Mouse (Mus musculus) natural killer cell, adult 2 months (primary cell): ENCODE results near the gene Pigz.
"Not testable (repeated sequence)": the region's sequence is repeated elsewhere in the genome, so short reads cannot be mapped to it uniquely, and the experiment has no call there.

Experiments used
- DNase-seq, 2 experiments: peaks; one replicate each; pipeline ENCODE4 v3.0.0; 2022; ENCODE audit warnings: low spot score in 2 of 2

Gene Pigz

GRCm38 (mm10) chr16:31931330-31931729 is 2.3 kb upstream of the Pigz start:
- no peak for DNase-seq

GRCm38 (mm10) chr16:31932255-31932654 is 1.4 kb upstream of the Pigz start:
- no peak for DNase-seq

GRCm38 (mm10) chr16:31932840-31933697 is 582 bp upstream of the Pigz start:
- peak; percentile 57 to 66 for DNase-seq

- DNase-seq = no peak
These were observed 929 bp downstream of the Pigz start for GRCm38 (mm10) chr16:31934550-31935010.

- no peak for DNase-seq
These were observed 1.7 kb downstream of the Pigz start for GRCm38 (mm10) chr16:31935091-31935979.

- DNase-seq = no peak
These were observed 2.9 kb downstream of the Pigz start for GRCm38 (mm10) chr16:31936568-31936967.

- DNase-seq = no peak
These were observed 5.2 kb downstream of the Pigz start for GRCm38 (mm10) chr16:31938856-31939255.

- no peak for DNase-seq
These were observed 6.9 kb downstream of the Pigz start for GRCm38 (mm10) chr16:31940586-31940985.

- peak; percentile 62 to 76 for DNase-seq
These were observed 10.3 kb downstream of the Pigz start for GRCm38 (mm10) chr16:31943980-31944379.

- DNase-seq = no peak
These were observed 11.1 kb downstream of the Pigz start for GRCm38 (mm10) chr16:31944698-31945255.

- no peak for DNase-seq
These were observed 11.7 kb downstream of the Pigz start for GRCm38 (mm10) chr16:31945372-31945771.

- not testable (repeated sequence) for DNase-seq
These were observed 12.3 kb downstream of the Pigz start for GRCm38 (mm10) chr16:31945986-31946385.

GRCm38 (mm10) chr16:31947333-31947732 is 13.7 kb downstream of the Pigz start:
- no peak for DNase-seq

- no peak for DNase-seq
These were observed 14.3 kb downstream of the Pigz start for GRCm38 (mm10) chr16:31947901-31948316.

GRCm38 (mm10) chr16:31948345-31948774 is 14.7 kb downstream of the Pigz start, which contains the start of the genes 0610012G03Rik and Ncbp2:
TSS of gene 0610012G03Rik (minus strand) at chr16:31948494.
TSS of gene Ncbp2 (plus strand) at chr16:31948513.
- DNase-seq = peak; percentile 92 to 94

- no peak for DNase-seq
These were observed 29.6 kb downstream of the Pigz start for GRCm38 (mm10) chr16:31963224-31963623.

- no peak for DNase-seq
These were observed 41.6 kb downstream of the Pigz start for GRCm38 (mm10) chr16:31975258-31975657.

- DNase-seq = no peak
These were observed 45.9 kb downstream of the Pigz start for GRCm38 (mm10) chr16:31979501-31979900.

GRCm38 (mm10) chr16:31980946-31981345 is 47.3 kb downstream of the Pigz start:
- DNase-seq = no peak

GRCm38 (mm10) chr16:31992039-31992438 is 58.4 kb downstream of the Pigz start:
- DNase-seq = no peak

GRCm38 (mm10) chr16:31993195-31993594 is 59.5 kb downstream of the Pigz start:
- DNase-seq = no peak

GRCm38 (mm10) chr16:31993946-31994345 is 60.3 kb downstream of the Pigz start:
- DNase-seq = no peak
